Mouse (Mus musculus): Measurements from ENCODE around the gene Zdhhc22. TPM values are rescaled to one million over a fixed set of nuclear protein-coding genes. Genes with fewer than 3 reads are reported as not detected.

Zdhhc22 gene
- total and polyA plus RNA-seq, 3 experiments: not detected

GRCm38 (mm10) chr12:86931919-86932574 lies 58.2 kb downstream of the Zdhhc22 start:
- H3K36me3 ChIP-seq (ENCODE audit: control insufficient read depth, insufficient read depth, low read length): peaks cover 23% of the 10 kb centered on the region
- peak overlapping the region; percentile 97 for H3K27ac ChIP-seq
- no peaks in the 10 kb centered on the region for H3K27me3 ChIP-seq (ENCODE audit: control insufficient read depth, insufficient read depth, low read length)
- H3K4me3 ChIP-seq: no peak overlapping the region; the same call in 1 of the 2 replicates
- no peak overlapping the region; the same call in 1 of the 2 replicates for H3K9ac ChIP-seq (ENCODE audit: low read depth, low read length)
- H3K4me1 ChIP-seq (ENCODE audit: control insufficient read depth, insufficient read depth, low read length): peaks cover 35% of the 10 kb centered on the region
- peak; percentile 59 for TF ChIP-seq POLR2A (IDR thresholded peaks at IDR 0.05; ENCODE audit: insufficient read depth, low read depth, low read length)
- TF ChIP-seq EP300 (IDR thresholded peaks at IDR 0.05; ENCODE audit: insufficient read depth, low read depth, low read length): peak; percentile 100
- TF ChIP-seq CTCF (IDR thresholded peaks at IDR 0.05): no peak
- H3K79me2 ChIP-seq (replicated peaks; ENCODE audit: control insufficient read depth, insufficient read depth, low read length): no peaks in the 10 kb centered on the region
- intact Hi-C loops (cut with DNase I): loop anchor here (2.0 to 5.0 kb wide), 2 partner anchors 13 to 40 kb away; no protein-coding TSS in a partner anchor
- 8% methylated on average over 7 of the region's 7 CpGs for WGBS
- DNase-seq: peak; percentile 88 to 93

- Histone ChIP-seq H3K79me2 (replicated peaks; ENCODE audit: control insufficient read depth, insufficient read depth, low read length) (no peaks in the 10 kb centered on the region), H3K36me3 (ENCODE audit: control insufficient read depth, insufficient read depth, low read length) (peaks cover 19% of the 10 kb centered on the region), H3K27ac (peak overlapping the region; percentile 97), H3K9ac (ENCODE audit: low read depth, low read length) (0 out of 2 replicates have a peak overlapping the region, but pooled peaks have one; percentile 4), H3K4me3 (no peak overlapping the region), H3K27me3 (ENCODE audit: control insufficient read depth, insufficient read depth, low read length) (no peaks in the 10 kb centered on the region), H3K4me1 (ENCODE audit: control insufficient read depth, insufficient read depth, low read length) (peaks cover 33% of the 10 kb centered on the region)
- peak in 1 of 2 experiments; percentile 51 for DNase-seq
- intact Hi-C loops (cut with DNase I): loop anchor here (2.0 to 5.0 kb wide), 2 partner anchors 14 to 39 kb away; no protein-coding TSS in a partner anchor
- WGBS: 74% methylated on average over 6 of the region's 6 CpGs
- 0 out of 2 replicates have a peak, but pooled peaks have one; percentile 6 for TF ChIP-seq EP300 (IDR thresholded peaks at IDR 0.05; ENCODE audit: insufficient read depth, low read depth, low read length)
- peak; percentile 50 for TF ChIP-seq POLR2A (IDR thresholded peaks at IDR 0.05; ENCODE audit: insufficient read depth, low read depth, low read length)
- no peak for TF ChIP-seq CTCF (IDR thresholded peaks at IDR 0.05)
These were observed 59.1 kb downstream of the Zdhhc22 start for GRCm38 (mm10) chr12:86930934-86931729.

Small RNAs within 50 kb of the gene (microRNA-seq; reads per million reads assigned to microRNA genes)
- 0 reads per million in 2 experiments for gene Gm25847

Other genes with a start within 250 kb of the Zdhhc22 start
- gene Irf2bpl, start 105.6 kb downstream of the Zdhhc22 start, total RNA-seq (2021): 10 to 100 TPM; 32.6 to 36.9 TPM
- 15.6 and 20.1 TPM in 2 replicates for gene Irf2bpl, start 105.6 kb downstream of the Zdhhc22 start, polyA plus RNA-seq (2012; rRNA removed)
- 10 to 100 TPM; 43.8 to 45.1 TPM for gene Cipc, start 43.4 kb downstream of the Zdhhc22 start, total RNA-seq (2021)
- gene Cipc, start 43.4 kb downstream of the Zdhhc22 start, polyA plus RNA-seq (2012; rRNA removed): 34.1 and 39.6 TPM in 2 replicates
- under 1 TPM; 0.08 to 0.09 TPM for gene Tmem63c, start 30.9 kb upstream of the Zdhhc22 start, total RNA-seq (2021)
- gene Tmem63c, start 30.9 kb upstream of the Zdhhc22 start, polyA plus RNA-seq (2012; rRNA removed): 0.14 and 0.38 TPM in 2 replicates
- not detected for gene Ngb, start 112.1 kb upstream of the Zdhhc22 start, total RNA-seq (2021)
- gene Ngb, start 112.1 kb upstream of the Zdhhc22 start, polyA plus RNA-seq (2012; rRNA removed): 0.14 and 0.26 TPM in 2 replicates
- gene Gstz1, start 156.7 kb upstream of the Zdhhc22 start, total RNA-seq (2021): 10 to 100 TPM; 43.1 to 46.0 TPM
- gene Gstz1, start 156.7 kb upstream of the Zdhhc22 start, polyA plus RNA-seq (2012; rRNA removed): 66.7 and 89.0 TPM in 2 replicates
- 1 to 10 TPM; 9.4 to 9.7 TPM for gene Pomt2, start 157.5 kb upstream of the Zdhhc22 start, total RNA-seq (2021)
- 9.8 and 18.9 TPM in 2 replicates for gene Pomt2, start 157.5 kb upstream of the Zdhhc22 start, polyA plus RNA-seq (2012; rRNA removed)
- gene Samd15, start 209.3 kb upstream of the Zdhhc22 start, total RNA-seq (2021): not detected
- 0.39 TPM in 1 of 2 replicates, not detected in the other for gene Samd15, start 209.3 kb upstream of the Zdhhc22 start, polyA plus RNA-seq (2012; rRNA removed)
- 1 to 10 TPM; 5.3 to 6.4 TPM for gene Tmed8, start 210.0 kb upstream of the Zdhhc22 start, total RNA-seq (2021)
- gene Tmed8, start 210.0 kb upstream of the Zdhhc22 start, polyA plus RNA-seq (2012; rRNA removed): 3.1 and 5.6 TPM in 2 replicates
- under 1 TPM; 0.39 to 0.61 TPM for gene Noxred1, start 248.3 kb upstream of the Zdhhc22 start, total RNA-seq (2021)
- 0.47 and 0.67 TPM in 2 replicates for gene Noxred1, start 248.3 kb upstream of the Zdhhc22 start, polyA plus RNA-seq (2012; rRNA removed)